In genomic region chr5:142668556-142669263, GRCm38 (mm10) we compare ENCODE assay signal across 16 mouse cellular contexts. TPM values are rescaled to one million over a fixed set of nuclear protein-coding genes. Genes with fewer than 3 reads are reported as not detected.
"Had no signal": no experiment of that assay in that cellular context is flagged by ENCODE, and none has a peak within 500 bp of the region (broad histone marks: within the 10 kb centered on the region; RNA-seq: fewer than 3 reads in every experiment).

No protein-coding gene starts in this region.

- H3K4me2 ChIP-seq: kidney, embryonic 15.5 days; limb, embryonic 13.5 days; lung, embryonic 14.5 days; midbrain, embryonic 13.5 days had no signal

- H3K9me3 ChIP-seq: kidney, embryonic 15.5 days; limb, embryonic 10.5 days; limb, embryonic 13.5 days; midbrain, embryonic 13.5 days had no signal

- H3K27ac ChIP-seq: kidney, embryonic 15.5 days; limb, embryonic 10.5 days; limb, embryonic 13.5 days; liver, embryonic 14.5 days; macrophage; midbrain, embryonic 13.5 days had no signal

- ATAC-seq: liver, postnatal 0 days; lung, postnatal 0 days; midbrain, embryonic 13.5 days had no signal

- H3K27me3 ChIP-seq: kidney, embryonic 15.5 days; limb, embryonic 13.5 days; midbrain, embryonic 13.5 days had no signal

- H3K9ac ChIP-seq: kidney, embryonic 15.5 days; limb, embryonic 13.5 days; liver, embryonic 14.5 days; liver, postnatal 0 days; lung, embryonic 14.5 days; midbrain, embryonic 13.5 days had no signal

- H3K4me3 ChIP-seq: kidney, embryonic 15.5 days; limb, embryonic 10.5 days; limb, embryonic 13.5 days; midbrain, embryonic 13.5 days had no signal

- H3K4me1 ChIP-seq: kidney, embryonic 15.5 days; limb, embryonic 10.5 days; limb, embryonic 13.5 days had no signal

- DNase-seq: kidney, adult 8-10 months; kidney, postnatal 10 days; kidney, postnatal 36 days; liver, postnatal 0 days; lung, embryonic 14.5 days; thymus, adult 18-20 months; thymus, postnatal 36 days had no signal

RNA-seq across cellular contexts. Expression of gene Slc29a4, which starts 23.6 kb away (rescaled TPM):
- total RNA-seq: liver, adult 2 months; megakaryocyte, adult 5-6 weeks had no signal
- polyA plus RNA-seq: macrophage had no signal
